Mouse (Mus musculus) B cell, adult 2 months (primary cell): Measurements from ENCODE around the gene Kif1bp.

Experiments
- DNase-seq, 2 experiments: peaks; one replicate each; pipeline ENCODE4 v3.0.0; 2022

Kif1bp gene

DNA sequence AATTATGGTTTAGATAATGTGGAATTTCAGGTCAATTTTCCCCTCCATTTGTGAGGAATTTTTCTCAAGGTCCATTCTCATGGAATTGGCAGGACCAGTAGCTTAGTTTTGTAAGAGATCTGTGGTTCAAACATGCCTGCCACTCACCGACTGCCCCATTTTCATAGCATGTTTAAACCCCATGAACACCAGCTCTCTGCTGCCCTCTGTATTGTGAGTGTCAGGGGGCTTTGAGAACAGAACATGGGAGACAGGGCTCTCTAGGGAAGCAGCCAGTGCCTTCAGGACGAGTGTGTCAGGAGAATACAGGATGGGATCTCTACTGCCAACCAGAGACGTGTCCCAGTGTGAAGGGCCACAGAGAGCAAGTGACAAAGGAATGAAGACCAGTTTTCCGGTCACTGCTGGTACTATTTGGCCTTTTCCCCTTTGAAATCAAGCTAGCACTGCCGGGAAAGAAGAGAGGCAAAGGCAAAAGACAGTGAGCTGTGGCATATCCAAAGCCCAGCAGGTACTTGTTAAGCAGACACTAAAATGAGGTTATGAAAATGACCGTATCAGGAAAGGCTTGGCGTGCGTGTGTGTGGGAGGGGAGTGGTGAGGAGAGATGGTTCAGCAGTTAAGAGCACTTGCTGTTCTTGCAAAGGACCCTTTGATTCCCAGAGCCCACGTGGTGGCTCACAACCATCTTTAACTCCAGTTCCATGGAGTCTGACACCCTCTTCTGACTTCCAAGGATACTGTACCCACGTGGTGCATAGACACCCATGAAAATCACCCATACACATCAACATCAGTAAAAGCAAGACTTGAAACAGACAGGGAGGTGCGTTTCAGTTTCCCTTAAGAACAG, 22.3 kb downstream of the Kif1bp start:
- DNase-seq = peak in 1 of 2 experiments; percentile 22

GRCm38 (mm10) chr10:62553611-62554091, 24.6 kb downstream of the Kif1bp start:
- DNase-seq = peak; percentile 68 to 71

DNA sequence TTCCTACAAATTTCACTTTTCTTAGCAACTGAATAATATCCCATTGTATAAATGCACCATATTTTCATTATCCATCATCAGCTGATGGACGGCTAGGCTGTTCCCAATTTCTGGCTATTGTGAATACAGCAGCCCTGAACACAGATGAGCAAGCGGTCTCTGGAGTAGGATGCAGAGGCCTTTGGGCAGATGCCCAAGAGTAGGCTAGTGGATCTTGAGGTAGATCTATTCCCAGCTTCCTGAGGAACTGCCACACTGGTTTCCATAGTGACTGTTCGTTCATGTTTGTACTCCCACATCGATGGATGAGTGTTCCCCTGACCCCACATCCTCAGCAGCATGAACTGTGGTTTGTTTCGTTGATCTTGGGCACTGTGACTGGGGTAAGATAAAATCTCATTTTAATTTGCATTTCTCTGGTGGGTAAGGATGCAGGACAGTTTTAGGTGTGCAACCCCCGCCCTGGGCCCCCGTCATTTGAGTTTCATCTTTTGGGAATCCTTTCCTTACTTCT, 27.4 kb downstream of the Kif1bp start:
- no peak for DNase-seq

DNA sequence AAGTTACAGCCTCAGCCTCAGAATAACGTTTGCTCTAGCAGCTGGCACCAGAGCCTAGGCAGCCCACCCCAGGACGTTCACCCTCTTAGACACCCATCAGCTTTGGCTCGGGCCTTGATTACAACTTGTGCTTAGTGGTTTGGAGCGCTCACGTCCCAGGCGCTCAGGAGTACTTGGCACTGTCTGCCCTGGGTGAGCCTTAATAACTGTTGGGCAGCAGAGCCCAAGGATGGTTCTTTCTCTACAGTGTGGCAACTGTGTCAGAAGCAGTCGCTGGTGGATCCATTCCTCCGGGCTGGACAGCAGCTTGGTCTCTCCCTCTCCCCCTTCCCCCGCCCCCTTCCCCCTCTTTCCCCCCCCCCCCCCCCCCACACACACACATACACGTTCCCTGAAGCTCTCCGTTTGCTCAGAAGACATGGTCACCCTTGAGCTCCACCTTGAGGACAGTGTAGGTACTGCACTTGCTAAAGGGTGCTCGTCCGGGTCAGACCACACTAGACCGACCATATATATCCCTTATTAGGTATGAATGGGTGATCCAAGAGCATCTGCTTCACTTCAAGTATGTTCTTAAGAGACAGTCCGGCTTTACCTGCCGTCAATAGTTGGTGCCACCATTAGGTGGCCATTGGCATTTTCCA, 28.6 kb downstream of the Kif1bp start:
- DNase-seq = peak; percentile 88 to 89

GRCm38 (mm10) chr10:62546441-62546840, 31.8 kb downstream of the Kif1bp start:
- DNase-seq = no peak

DNA sequence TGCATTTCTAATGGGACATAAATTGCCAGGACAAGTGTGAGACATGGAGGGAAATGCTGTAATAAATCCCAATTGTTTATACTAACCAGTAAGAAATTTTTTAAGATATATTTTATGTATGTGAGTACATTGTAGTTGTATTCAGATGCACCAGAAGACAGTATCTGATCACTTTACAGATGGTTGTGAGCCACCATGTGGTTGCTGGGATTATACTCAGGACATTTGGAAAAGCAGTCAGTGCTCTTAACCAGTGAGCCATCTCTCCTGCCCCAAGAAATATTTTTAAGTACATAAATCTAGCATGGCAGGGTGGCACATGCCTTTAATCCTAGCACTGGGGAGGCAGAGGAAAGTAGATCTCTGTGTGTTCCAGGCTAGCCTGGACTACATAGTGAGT, 32.5 kb downstream of the Kif1bp start:
- no peak for DNase-seq

DNA sequence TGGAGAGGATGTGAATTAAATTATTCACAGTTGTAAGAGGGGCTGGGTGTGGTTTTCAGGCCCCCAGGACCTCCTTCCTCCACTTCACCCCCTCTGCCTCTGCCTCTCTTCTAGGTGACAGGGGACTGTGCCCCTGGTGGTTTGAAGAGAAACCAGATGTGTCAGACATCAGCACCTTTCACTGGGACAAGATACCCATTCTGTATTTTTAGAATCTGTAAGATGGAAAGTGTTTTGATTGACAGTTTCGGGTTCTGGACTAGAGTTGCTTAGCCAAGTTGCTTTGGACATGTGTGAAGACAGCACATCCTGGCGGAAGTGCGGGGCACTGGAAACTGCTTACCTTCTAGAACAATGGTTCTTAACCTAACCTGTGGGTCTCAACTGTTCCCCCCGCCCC, 33.9 kb downstream of the Kif1bp start:
- peak; percentile 36 to 43 for DNase-seq

- peak; percentile 84 to 88 for DNase-seq
Observed at GRCm38 (mm10) chr10:62543399-62543808, 34.9 kb downstream of the Kif1bp start.

- peak in 1 of 2 experiments; percentile 47 for DNase-seq
Observed at GRCm38 (mm10) chr10:62542928-62543327, 35.3 kb downstream of the Kif1bp start.

DNA sequence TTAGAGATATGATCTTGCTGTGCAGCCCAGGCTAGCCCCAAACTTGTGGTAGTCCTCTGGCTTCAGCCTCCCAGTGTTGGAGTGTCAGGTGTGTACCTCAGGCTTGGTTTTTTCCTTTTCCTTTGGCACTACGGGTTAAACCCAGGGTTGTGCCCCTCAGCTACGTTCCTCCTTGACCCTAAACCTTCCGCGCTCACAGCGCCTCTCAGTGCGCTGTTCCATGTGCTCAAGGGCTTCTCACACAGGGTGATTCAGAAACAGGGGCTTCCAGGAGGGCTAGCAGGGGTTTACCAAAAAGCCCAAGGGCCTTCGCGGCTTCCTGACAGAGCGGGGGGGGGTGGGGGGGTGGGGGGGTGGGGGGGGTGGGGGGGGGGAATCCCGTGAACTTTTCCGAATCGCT, 35.8 kb downstream of the Kif1bp start:
- peak; percentile 25 to 28 for DNase-seq

DNA sequence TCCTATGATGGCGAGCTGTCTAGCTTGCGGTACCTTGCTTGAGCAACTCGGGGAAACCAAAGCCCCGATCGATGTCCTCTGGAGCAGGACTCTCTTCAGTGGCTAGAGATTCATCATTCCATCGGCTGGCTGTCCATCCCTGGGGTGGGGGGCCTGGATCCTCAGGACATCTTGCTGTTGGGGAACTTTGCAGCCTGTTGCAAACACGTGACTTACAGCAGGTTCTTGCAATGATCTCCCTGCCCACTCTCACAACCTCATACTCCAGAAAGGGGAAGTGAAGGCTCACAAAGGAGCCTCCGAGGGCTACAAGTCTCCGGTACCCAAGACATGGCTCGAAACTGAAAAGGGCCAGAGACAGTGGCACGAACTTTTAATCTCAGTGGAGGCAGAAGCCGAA, 36.8 kb downstream of the Kif1bp start:
- peak; percentile 75 to 77 for DNase-seq

DNA sequence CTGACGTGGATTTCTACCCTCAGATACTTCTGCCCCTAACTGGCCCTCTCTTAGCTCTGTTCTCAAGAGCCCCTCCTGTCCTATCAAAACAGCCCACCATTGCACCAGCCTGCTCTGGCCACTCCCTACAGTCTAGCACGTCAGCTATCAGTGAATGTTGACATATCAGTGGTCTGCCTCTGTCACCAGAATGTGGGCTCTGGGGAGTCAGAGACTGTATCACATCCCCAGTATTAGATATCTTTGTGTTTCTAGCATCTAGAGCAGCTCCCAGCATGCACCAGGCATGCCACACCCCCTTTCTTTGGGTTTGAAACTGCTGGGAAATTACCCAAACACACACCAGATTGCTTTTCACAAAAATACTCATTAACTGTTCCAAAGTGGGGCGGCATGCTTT, 37.5 kb downstream of the Kif1bp start:
- DNase-seq = no peak

DNA sequence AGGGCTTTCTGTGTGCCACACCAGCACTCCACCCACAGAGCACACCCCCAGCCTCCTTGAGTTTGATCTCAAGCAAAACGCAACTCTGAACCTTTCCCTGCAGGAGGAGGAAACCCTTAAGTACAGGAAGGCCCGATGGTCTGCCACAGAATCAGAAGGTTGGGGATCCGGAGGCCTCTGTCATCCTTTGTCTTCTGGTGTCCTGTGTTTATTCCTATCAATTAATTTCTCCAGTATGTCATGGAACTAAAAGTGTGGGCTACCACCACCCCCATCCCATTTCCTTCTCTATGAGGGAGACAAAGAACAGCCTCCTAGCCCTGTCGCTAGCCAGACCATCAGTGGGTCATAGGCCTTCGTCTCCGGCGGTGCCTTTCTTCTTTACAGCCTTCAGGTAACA, 43.7 kb downstream of the Kif1bp start:
- DNase-seq = no peak

- no peak for DNase-seq
Observed at GRCm38 (mm10) chr10:62532832-62533231, 45.4 kb downstream of the Kif1bp start.

GRCm38 (mm10) chr10:62530183-62530582, 48.1 kb downstream of the Kif1bp start:
- no peak for DNase-seq

DNA sequence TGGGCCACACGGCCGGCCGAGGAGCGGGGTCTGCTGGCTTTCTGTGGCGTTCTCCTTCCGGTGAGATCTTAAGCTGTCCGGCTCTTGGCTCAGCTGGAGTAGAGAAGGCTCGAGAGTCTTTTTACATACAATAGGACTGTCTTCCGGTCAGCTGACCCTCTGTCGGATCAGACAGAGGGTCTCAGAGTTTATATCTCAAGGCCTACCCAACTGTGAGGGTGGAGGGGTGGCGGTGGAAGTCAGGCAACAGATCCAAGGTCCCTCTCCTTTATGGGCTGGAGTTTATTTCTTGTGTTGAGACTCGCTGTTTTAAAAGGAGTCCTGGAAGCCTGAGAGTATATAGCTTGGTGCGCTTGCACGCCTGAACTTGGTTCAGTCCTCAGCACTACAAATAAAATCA, 50.9 kb downstream of the Kif1bp start, which contains the start of gene Srgn:
TSS of gene Srgn (minus strand) at position 101 of the 400 bp plus-strand sequence.
- DNase-seq = no peak

GRCm38 (mm10) chr10:62522346-62522950, 55.8 kb downstream of the Kif1bp start:
- no peak for DNase-seq

DNA sequence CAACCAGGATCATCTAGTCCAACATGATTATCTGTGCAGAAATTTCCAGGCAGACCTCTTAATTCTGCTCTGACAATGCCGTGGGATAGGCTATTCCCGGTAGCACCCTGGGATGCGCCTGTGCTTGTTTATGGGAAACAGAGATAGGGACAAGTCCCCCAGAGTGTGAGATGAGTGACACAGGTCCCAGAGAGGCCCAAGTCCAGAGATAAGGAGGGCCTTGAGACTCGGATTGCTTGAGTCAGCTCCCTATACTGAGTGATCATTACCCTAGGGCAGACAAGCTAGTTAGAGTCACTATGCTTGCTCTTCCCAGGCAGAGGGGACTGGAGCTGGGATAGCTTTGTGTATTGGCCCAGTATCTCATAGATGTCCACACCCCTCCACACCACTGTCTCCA, 56.5 kb downstream of the Kif1bp start:
- no peak for DNase-seq

DNA sequence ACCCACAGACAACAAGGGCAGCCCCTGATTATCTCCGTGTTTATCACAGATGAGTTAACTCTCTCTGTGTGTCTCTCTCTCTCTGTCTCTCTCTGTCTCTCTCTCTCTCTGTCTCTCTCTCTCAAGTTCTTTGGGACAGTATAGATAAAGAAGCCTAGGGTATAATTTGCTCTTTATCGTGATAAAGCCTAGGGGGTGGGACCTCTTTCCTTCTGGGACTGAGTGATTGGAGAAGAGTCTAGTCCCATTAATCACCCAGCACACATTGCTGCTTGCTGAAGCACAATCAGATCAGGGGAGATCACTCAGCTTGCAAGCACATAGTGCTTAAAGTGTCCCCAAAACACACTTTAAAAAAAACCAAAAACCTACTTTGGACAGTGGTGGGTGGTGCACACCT, 57.3 kb downstream of the Kif1bp start:
- DNase-seq = no peak

DNA sequence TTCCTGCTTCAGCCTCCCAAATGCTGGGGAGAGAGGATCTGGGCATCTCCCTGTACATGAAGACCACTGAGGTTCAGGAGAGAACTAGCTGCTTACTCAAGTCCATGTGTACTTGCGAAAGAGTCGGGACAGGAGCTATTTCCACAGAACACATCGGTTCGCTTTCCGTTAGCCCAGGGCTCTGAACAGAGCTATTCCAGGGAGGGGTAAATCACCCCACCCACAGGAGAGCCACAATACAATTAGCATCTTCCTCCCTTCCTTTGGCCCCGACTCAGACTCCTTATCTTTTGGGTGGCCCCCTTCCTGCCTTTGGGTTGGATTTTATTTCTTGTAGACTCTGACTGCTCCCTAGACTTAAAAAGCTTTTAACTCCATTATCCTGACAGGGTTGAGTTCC, 60.7 kb downstream of the Kif1bp start:
- no peak for DNase-seq

DNA sequence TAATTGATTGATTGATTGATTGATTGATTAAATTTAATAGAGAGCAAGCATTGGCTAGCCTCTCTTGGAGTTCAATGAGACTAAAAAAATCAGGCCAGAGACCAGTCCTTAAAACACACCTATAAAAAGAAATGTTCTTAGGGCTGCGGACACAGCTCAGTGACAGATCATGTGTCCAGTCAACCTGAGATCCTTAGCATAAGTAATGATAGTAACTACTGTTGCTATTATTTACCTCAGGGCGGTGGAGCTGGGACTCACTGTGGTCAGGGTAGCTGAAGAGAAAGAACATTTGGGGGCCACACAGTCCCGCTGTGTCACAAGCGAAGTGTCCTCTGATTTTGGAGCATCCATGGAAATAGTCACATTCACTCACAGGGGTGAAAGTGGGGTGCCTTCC, 65.4 kb downstream of the Kif1bp start:
- peak; percentile 47 to 49 for DNase-seq

GRCm38 (mm10) chr10:62511528-62511927, 66.7 kb downstream of the Kif1bp start:
- no peak for DNase-seq

- DNase-seq = no peak
Observed at GRCm38 (mm10) chr10:62509032-62509656, 69.1 kb downstream of the Kif1bp start.
